Mouse (Mus musculus) ES-E14 (cell line): ENCODE data around the gene Smarcd1.

ENCODE experiments used
- CHD2 ChIP-seq: IDR thresholded peaks from 2 replicates; pipeline ENCODE4 v1.6.1; 2014; ENCODE audit warnings: mild to moderate bottlenecking, low read depth, low read length, inconsistent platforms
- HCFC1 ChIP-seq: IDR thresholded peaks from 2 replicates; pipeline ENCODE4 v1.6.1; 2012; ENCODE audit warnings: low read length, inconsistent platforms, borderline replicate concordance; ENCODE audit not compliant: insufficient read depth
- MAFK ChIP-seq: IDR thresholded peaks from 2 replicates; pipeline ENCODE4 v1.6.1; 2014; ENCODE audit warnings: mild to moderate bottlenecking, low read depth, low read length, inconsistent platforms; ENCODE audit not compliant: insufficient read depth
- ZC3H11A ChIP-seq: IDR thresholded peaks from 2 replicates; pipeline ENCODE4 v1.6.1; 2012; ENCODE audit warnings: low read depth, mild to moderate bottlenecking, inconsistent platforms, low read length, borderline replicate concordance
- ZNF384 ChIP-seq: IDR thresholded peaks from 2 replicates; pipeline ENCODE4 v1.6.1; 2012; ENCODE audit warnings: low read depth, low read length, inconsistent platforms

GRCm38 (mm10) chr15:99670154-99670821, 31.6 kb upstream of the Smarcd1 start, which contains the start of gene Asic1:
- TF ChIP-seq ZC3H11A (no peak), MAFK (no peak), ZNF384 (no peak), HCFC1 (no peak), CHD2 (no peak)
